Mouse (Mus musculus) c-Kit-negative CD71-positive TER-119-positive erythroid progenitor cells, embryonic 14.5 days (primary cell): ENCODE data around the gene Fmnl1.

Source experiments
- DNase-seq: peaks from one replicate; pipeline ENCODE4 v3.0.0-alpha.2; 2013; ENCODE audit warnings: low read depth, low spot score

The Fmnl1 gene

GRCm38 (mm10) chr11:103184891-103185290 lies 14.0 kb downstream of the Fmnl1 start:
- no peak for DNase-seq

- no peak for DNase-seq
Observed at GRCm38 (mm10) chr11:103192230-103192955, 21.5 kb downstream of the Fmnl1 start.

GRCm38 (mm10) chr11:103192956-103193824 lies 22.3 kb downstream of the Fmnl1 start:
- no peak for DNase-seq

GRCm38 (mm10) chr11:103193825-103194168 lies 22.9 kb downstream of the Fmnl1 start:
- DNase-seq = no peak

GRCm38 (mm10) chr11:103195236-103195635 lies 24.3 kb downstream of the Fmnl1 start:
- DNase-seq = no peak

- no peak for DNase-seq
Observed at GRCm38 (mm10) chr11:103195656-103196055, 24.7 kb downstream of the Fmnl1 start.

GRCm38 (mm10) chr11:103197340-103197739 lies 26.4 kb downstream of the Fmnl1 start:
- no peak for DNase-seq

- no peak for DNase-seq
Observed at GRCm38 (mm10) chr11:103198339-103198738, 27.4 kb downstream of the Fmnl1 start.

GRCm38 (mm10) chr11:103198911-103199803 lies 28.2 kb downstream of the Fmnl1 start:
- DNase-seq = no peak

GRCm38 (mm10) chr11:103201664-103202063 lies 30.8 kb downstream of the Fmnl1 start:
- DNase-seq = no peak

- no peak for DNase-seq
Observed at GRCm38 (mm10) chr11:103202376-103202775, 31.5 kb downstream of the Fmnl1 start.

- DNase-seq = no peak
Observed at GRCm38 (mm10) chr11:103206203-103206602, 35.3 kb downstream of the Fmnl1 start.

- DNase-seq = no peak
Observed at GRCm38 (mm10) chr11:103208458-103208857, 37.6 kb downstream of the Fmnl1 start, which contains the start of gene 1700023F06Rik. 1700023F06Rik (minus strand) TSS chr11:103208558.

- no peak for DNase-seq
Observed at GRCm38 (mm10) chr11:103210291-103210690, 39.4 kb downstream of the Fmnl1 start.

GRCm38 (mm10) chr11:103213712-103214111 lies 42.8 kb downstream of the Fmnl1 start:
- no peak for DNase-seq

GRCm38 (mm10) chr11:103215355-103215754 lies 44.4 kb downstream of the Fmnl1 start:
- DNase-seq = no peak

GRCm38 (mm10) chr11:103217790-103218516 lies 47.0 kb downstream of the Fmnl1 start, which contains the start of gene Spata32:
Spata32 (minus strand) TSS chr11:103218432.
- DNase-seq = no peak

GRCm38 (mm10) chr11:103218517-103218901 lies 47.6 kb downstream of the Fmnl1 start:
- no peak for DNase-seq

- DNase-seq = no peak
Observed at GRCm38 (mm10) chr11:103219259-103219658, 48.4 kb downstream of the Fmnl1 start.

- DNase-seq = no peak
Observed at GRCm38 (mm10) chr11:103219995-103220394, 49.1 kb downstream of the Fmnl1 start.

- no peak for DNase-seq
Observed at GRCm38 (mm10) chr11:103221437-103221836, 50.5 kb downstream of the Fmnl1 start.
